Mouse (Mus musculus) thymus, postnatal 14 days (tissue): Measurements from ENCODE around the gene Zc3h10.
A peak's percentile ranks its signal among the peaks of the same experiment; 100 is the strongest.
"Not testable (repeated sequence)": the region's sequence is repeated elsewhere in the genome, so short reads cannot be mapped to it uniquely, and the experiment has no call there.

ENCODE experiments used
- DNase-seq: peaks from one replicate; pipeline ENCODE4 v3.0.0; 2021

Gene Zc3h10

DNA sequence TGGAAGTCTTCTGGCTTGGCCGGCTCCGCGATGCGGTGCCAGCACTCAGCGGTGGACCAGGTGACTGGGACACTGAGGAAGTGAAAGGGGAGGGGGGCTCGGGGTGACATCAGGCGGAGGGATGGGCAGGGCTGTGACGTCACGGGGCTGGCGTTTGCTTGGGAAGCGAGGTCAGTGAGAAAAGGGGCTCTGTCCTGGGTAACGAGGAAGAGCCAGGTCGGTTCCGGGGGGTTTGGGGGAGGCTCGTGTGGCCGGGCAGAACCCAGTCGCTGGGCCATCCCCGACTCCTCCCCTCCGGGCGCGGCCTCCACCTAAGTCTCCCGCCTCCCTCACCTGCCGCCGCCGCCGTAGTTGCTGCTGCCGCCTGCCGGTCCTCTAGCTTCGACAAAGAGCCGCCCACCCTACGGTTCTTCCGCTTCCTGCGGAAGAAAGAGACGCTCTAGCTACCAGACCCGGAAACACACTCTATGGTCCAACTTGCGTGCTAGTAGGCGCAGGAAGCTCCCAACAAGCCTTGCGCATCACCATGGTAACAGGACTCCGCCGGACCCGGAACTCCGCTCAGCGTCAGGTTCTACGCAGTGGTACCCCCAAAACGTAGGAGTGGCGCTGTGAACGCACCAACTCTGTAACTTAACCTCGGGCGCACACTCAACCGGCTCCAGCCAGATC, at the start of gene Zc3h10:
Gene Zc3h10 (minus strand): TSS at position 414 of the 672 bp plus-strand sequence.
- peak; percentile 96 for DNase-seq

DNA sequence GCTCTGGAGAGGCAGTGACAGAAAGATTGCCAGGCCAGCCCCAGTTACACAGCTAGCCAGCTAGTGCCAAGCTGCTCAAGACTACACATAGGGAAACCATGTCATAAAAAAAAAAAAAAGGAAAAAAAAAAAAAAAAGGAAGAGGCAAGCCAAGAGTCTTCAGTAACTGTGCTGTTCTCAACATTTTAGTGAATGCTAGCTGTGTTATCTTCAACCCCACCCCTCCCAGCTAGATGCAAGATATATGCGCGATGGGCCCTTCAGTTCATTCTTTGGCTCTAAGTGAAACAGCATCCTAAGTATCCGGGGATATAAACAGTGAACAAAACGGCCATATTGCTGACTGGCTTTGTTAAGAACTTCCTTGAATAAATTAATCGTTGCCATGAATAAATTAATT, 45.2 kb upstream of the Zc3h10 start:
- no peak for DNase-seq

DNA sequence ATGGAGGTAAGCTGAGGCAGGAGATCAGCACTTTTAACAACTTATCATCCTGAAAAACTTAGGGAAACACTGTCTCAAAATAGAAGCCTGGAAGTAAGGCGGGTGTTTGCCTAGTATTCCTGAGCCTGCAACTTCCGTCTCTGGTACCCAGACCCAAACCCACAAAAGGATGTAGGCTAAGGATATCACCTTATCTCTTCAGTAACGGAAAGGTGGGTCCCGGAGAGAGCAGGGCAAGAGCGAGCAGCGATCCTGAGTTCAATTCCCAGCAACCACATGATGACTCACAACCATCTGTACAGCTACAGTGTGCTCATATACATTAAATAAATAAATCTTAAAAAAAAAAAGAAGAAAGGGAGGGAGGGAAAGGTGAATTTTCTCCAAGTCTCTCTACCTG, 43.9 kb upstream of the Zc3h10 start:
- DNase-seq, result no peak

GRCm38 (mm10) chr10:128590193-128590690, 42.7 kb upstream of the Zc3h10 start:
- peak; percentile 69 for DNase-seq

GRCm38 (mm10) chr10:128589464-128590192, 42.1 kb upstream of the Zc3h10 start, which contains the start of gene Erbb3:
TSS of gene Erbb3 (minus strand) at chr10:128589652.
- DNase-seq, result peak; percentile 46

DNA sequence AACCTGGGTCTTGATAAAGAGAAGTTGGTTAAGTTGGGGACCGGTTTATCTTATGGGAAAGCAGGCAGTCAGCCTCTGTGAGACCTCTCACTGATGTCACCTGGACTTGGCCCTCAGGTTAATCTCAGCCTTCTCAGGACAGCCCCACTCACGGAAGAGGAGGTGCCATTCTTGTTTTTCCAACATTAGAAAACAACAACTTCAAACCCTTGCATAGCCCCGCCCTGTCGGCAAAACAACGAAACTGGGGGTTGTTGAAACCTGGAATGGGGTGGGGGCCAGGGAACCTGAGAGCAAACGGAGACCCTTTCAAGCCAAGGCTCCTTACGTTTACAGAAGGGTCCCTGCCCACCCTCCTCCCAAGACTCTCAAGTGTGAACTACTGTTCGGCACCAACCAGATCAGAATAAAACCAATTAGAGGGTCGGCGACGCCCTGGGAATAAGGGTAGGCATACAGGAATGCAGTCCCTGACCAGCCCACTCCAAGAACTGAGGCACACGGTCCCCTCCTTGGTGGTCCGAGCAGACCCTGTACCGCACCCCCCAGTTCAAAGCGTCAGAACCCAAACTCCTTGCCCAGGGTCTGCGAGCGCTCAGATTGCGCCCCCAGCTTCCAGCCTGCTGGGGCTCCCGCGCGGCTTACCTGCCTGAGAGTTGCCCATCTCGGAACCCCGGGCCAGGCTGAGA, 41.3 kb upstream of the Zc3h10 start:
- DNase-seq, result no peak

DNA sequence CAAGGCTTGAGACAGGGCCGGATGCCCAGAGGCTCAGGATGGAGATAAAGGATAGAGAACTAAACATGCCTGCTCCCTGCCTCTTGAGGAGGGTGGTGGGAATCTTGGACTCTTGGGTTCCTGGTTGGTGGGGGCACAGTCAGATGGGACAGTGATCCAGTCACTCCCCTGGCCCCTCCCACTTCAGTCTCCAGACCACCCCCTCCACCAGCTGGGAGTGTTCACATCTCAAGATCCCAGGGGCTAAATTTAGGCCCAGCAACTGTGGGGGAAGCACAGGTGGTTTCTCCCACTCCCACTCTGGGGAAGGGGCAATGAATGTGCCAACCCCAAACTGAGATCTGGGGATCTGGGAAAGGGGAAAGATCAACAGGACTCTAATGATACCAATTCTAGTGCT, 40.6 kb upstream of the Zc3h10 start:
- no peak for DNase-seq

DNA sequence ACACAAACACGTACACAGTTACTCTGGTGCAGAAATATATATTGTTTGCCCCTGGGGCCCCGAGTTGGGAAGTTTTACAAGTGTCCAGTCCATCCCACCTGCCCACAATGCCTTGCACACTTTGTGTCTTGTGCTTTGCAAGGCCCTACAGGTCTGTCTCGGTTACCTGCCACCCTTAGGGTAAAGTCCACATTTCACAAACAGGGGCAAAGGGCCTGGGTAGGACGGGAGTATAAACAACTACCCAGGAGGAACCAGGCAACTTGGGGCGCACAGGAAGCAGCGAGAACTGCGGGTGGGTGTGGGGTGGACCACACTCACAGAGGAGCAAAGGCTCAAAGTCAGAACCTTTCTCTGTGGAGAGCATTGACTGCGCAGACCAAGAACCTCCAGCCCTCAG, 40.1 kb upstream of the Zc3h10 start:
- DNase-seq, result peak; percentile 49

GRCm38 (mm10) chr10:128587120-128587519, 39.5 kb upstream of the Zc3h10 start:
- DNase-seq, result peak; percentile 73

DNA sequence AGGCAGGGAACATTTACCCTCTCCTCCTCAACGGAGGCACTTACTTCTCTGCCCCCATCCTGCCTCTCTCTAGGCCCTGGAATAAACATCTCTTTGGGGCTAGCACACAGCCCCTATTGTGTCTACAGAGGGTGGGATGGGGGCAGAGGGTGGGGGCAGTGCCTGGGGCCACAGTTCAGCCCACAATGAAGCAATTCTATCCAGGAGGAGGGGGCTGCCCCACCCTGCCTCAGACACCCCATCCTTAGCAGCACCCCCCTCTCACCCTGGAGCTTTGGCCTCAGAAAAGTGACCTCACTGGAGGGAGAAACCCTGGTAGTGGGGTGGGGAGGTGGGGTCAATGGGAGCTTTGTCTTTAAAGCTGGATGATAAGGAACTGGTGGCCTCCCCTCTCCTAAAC, 39.0 kb upstream of the Zc3h10 start:
- DNase-seq, result no peak

DNA sequence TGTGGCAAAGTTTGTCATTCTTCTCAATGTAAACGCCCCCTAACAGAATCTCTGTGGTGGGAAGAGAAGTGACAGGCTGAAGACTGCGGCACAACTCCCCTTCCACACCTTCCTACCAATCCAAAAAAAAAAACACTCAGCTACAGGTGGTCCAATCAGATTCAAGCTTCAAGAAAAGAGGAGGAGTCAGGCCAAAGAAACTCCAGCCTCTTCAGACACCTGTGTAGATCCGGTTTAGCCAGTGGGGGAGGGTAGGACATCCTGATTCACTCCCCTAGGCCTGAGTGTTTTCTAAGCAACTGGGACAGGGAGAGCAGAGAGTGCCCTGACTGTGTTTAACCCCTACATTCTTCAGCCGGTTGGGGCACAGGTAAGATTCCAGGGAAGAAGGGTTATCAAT, 36.8 kb upstream of the Zc3h10 start:
- peak; percentile 61 for DNase-seq

DNA sequence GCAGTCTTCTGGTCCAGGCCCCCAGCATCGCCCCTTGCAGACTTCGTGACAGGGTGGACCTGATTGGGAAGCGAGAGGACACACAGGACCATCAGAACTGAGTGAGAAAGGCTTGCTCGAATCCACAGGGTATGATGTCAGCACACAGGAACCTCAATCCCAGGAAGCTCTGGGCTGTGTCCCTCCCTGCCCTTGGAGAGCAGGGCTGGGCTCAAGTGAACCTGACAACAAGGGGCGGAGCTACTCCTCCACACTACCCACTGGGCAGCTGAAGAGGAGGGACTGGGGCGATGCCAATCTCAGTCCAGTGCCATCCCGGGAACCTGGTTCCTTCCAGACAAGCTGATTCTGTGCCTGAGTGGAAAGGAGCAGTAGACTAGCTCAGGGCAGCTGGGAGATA, 36.1 kb upstream of the Zc3h10 start:
- no peak for DNase-seq

GRCm38 (mm10) chr10:128579731-128580130, 32.2 kb upstream of the Zc3h10 start:
- DNase-seq, result peak; percentile 48

GRCm38 (mm10) chr10:128579298-128579697, 31.7 kb upstream of the Zc3h10 start:
- DNase-seq, result no peak

- DNase-seq, result no peak
Measured at GRCm38 (mm10) chr10:128578330-128578729, 30.8 kb upstream of the Zc3h10 start.

DNA sequence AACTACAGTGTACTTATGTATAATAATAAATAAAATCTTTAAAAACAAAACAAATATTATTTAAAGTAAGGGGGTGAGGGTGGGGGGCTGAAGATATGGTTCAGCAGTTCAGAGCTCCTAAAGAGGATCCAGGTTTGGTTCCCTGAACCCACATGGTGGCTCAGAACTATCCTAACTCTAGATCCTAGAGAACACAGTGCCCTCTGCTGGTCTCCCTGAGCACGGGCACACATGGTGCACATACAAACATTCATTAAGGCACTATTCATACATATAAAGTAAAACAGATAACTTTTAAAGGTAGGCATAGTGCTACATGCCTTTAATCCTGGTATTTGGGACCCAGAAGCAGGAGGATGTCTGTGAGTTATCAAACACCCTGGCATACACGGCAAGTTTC, 27.5 kb upstream of the Zc3h10 start:
- no peak for DNase-seq

DNA sequence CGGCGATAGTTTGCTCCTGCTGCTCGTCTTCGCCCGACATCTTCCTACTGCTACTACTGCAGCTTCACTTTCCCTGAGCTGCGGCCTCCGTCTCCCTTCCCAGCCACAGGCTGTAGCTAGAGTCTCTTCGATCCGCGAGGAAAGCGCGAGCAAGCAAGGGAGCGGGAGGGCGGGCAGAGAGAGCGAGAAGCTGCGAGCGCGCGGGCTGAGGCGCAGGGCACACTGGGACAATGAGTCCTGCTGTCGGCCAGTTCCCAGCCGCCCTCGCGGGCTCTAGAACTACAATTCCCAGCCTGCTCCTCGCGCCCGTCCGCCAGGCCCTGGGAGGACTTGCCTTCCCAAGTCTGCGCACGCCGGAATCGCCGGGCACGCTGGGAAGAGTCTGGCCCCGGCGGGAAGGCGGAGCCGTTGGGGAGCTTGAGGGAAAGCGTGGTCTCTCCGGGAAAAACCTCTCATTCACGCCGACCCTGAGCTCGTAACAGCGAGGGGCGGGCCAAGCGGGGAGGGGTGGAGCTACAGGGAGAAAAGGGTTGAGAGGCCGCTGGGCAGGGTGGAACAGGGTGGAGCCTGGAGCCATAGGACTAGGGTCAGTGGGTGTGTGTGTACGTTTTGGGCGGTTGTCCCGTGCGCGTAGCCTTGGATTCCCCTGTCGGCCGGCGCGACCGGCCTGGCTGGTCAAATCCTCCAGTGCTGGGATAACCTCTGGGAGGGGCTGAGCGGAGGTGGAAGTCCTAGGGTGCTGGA, 18.4 kb upstream of the Zc3h10 start, which contains the start of gene Pa2g4:
Gene Pa2g4 (minus strand): TSS at position 200 of the 744 bp plus-strand sequence.
- peak; percentile 95 for DNase-seq

DNA sequence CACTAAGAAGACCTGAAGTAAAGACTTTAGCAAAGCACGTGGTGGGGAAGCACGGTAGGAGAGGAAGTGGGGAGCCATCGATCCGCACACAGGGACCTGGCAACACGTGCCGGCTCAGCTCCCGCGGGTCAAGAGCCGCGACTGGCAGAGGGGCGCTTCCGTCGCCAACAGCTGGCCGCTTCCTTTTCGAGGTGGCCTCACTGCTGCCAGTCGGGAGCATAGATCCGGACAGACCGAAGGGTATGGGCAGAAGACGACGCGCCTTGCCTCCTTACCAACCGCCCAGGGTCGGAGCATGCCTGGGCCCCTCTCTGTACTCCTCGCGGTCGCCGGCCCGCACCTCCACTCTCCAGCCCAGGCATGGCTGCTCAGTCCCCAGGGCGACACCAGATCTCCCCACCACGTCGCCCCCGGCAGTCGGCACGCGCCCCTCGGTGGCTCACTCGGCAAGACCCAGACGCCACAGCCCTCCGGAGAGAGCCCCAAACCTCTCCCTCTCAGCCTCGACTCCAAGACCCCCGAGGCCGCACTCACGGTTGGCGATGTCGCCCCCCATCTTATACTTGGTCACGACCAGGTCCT, 17.7 kb upstream of the Zc3h10 start:
- DNase-seq, result peak; percentile 57

DNA sequence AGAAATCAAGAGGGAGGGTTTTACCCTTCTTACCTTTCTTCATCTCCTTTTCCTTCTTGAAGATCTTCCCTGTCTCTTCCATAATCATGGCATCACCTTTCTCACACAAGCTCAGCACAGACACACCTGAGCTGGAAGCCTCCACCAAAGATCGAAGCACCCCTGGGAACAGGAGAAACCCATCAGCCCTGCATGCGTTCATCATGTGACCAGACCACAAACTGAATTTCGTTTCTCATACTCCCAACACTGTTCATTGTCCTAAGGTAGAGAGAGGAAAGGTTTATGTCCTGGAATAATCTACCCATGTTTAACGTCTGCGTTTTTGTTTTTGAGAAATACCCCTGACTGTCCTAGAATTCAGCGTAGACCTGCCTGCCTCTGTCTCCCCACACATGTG, 16.0 kb upstream of the Zc3h10 start:
- no peak for DNase-seq

- no peak for DNase-seq
Measured at GRCm38 (mm10) chr10:128556963-128557362, 9.4 kb upstream of the Zc3h10 start.

GRCm38 (mm10) chr10:128556286-128556685, 8.7 kb upstream of the Zc3h10 start:
- no peak for DNase-seq

- DNase-seq, result not testable (repeated sequence)
Measured at GRCm38 (mm10) chr10:128555567-128555966, 8.0 kb upstream of the Zc3h10 start.
